Mouse (Mus musculus) kidney, embryonic 14.5 days (tissue): ENCODE data around the gene Dlg1. TPM values are rescaled to one million over a fixed set of nuclear protein-coding genes. Genes with fewer than 3 reads are reported as not detected.

Experiments
- ATAC-seq: fragments of 200-750 bp; cut with Nextera tagmentation; 2 replicates; pipeline ENCODE4 v1.8.0; 2017; ENCODE audit warnings: moderate number of reproducible peaks, mild to moderate bottlenecking, moderate TSS enrichment, moderate library complexity; ENCODE audit not compliant: low FRiP score, low TSS enrichment
- H3K27ac ChIP-seq: fragments of 300-500 bp; sonication (generic); 2 replicates; pipeline ENCODE4 v1.5.1; 2014; ENCODE audit warnings: low read depth, mild to moderate bottlenecking, low read length, moderate library complexity, mixed read lengths
- H3K27me3 ChIP-seq: fragments of 300-500 bp; sonication (generic); 2 replicates; pipeline ENCODE4 v1.6.1; 2014; ENCODE audit warnings: mild to moderate bottlenecking, low read length; ENCODE audit not compliant: control insufficient read depth, insufficient read depth
- H3K36me3 ChIP-seq: fragments of 300-500 bp; sonication (generic); 2 replicates; pipeline ENCODE4 v1.6.1; 2014; ENCODE audit warnings: low read length, mixed read lengths; ENCODE audit not compliant: control insufficient read depth, insufficient read depth
- H3K4me1 ChIP-seq: fragments of 300-500 bp; sonication (generic); 2 replicates; pipeline ENCODE4 v1.6.1; 2014; ENCODE audit warnings: low read length, mixed read lengths; ENCODE audit not compliant: control insufficient read depth, insufficient read depth
- H3K4me2 ChIP-seq: fragments of 300-500 bp; sonication (generic); replicated peaks from 2 replicates; pipeline ENCODE4 v1.6.1; 2014; ENCODE audit warnings: low read depth, mild to moderate bottlenecking, low read length
- H3K4me3 ChIP-seq: fragments of 300-500 bp; sonication (generic); 2 replicates; pipeline ENCODE4 v1.5.1; 2014; ENCODE audit warnings: mild to moderate bottlenecking, low read length
- H3K9ac ChIP-seq: fragments of 300-500 bp; sonication (generic); 2 replicates; pipeline ENCODE4 v1.6.1; 2014; ENCODE audit warnings: low read depth, mild to moderate bottlenecking, low read length, moderate library complexity
- H3K9me3 ChIP-seq: fragments of 300-500 bp; sonication (generic); 2 replicates; pipeline ENCODE4 v1.6.1; 2016; ENCODE audit warnings: low read length; ENCODE audit not compliant: control insufficient read depth
- WGBS: fragments of 180-500 bp; shearing (Covaris S2); extraction: QIAGEN DNeasy Blood & Tissue Kit; methylation state at CpG from one replicate; pipeline ENCODE4 v1.1.7; 2014; 5-methylcytosine and 5-hydroxymethylcytosine counted together
- polyA plus RNA-seq: library from polyadenylated mRNA; unstranded; fragments of >200 nt; fragmentation: Nextera tagmentation; extraction: Ambion mirVana; gene quantifications from 2 replicates; pipeline ENCODE4 v1.2.1, GENCODE M21; 2014

Gene Dlg1
- polyA plus RNA-seq, 1 experiment from 2014 or later: 35.4 TPM

- no peak overlapping the region for H3K4me3 ChIP-seq
- no peaks in the 10 kb centered on the region for H3K4me1 ChIP-seq
- WGBS: 80% methylated on average over 4 of the region's 4 CpGs
- no peak for ATAC-seq
- H3K4me2 ChIP-seq: no peak overlapping the region
- H3K9me3 ChIP-seq: no peaks in the 10 kb centered on the region
- no peaks in the 10 kb centered on the region for H3K27me3 ChIP-seq
- no peak overlapping the region for H3K9ac ChIP-seq
- no peak overlapping the region for H3K27ac ChIP-seq
- H3K36me3 ChIP-seq: peaks cover 75% of the 10 kb centered on the region
These were observed 204.5 kb downstream of the Dlg1 start for GRCm38 (mm10) chr16:31867736-31868135.

DNA sequence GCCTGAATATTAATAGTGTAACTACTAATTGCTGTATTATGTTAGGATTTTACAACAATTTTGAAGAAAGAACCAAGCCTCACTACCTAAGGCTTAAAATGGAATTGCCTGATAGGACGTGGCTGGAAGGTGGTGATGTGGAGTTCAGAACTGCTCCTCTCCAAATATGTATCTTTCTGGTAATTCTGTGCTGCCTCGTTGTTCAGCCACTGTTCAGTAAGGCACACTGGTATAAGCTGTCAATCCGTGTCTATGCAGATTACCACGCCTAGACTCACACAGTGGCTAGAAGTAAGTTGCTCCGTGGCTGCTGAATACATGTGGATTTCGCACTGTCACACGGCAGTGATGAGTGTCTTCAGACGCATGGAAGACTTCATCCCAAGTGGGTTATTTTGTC, 210.5 kb downstream of the Dlg1 start:
- H3K9me3 ChIP-seq: no peaks in the 10 kb centered on the region
- no peak overlapping the region for H3K9ac ChIP-seq
- H3K27ac ChIP-seq: no peak overlapping the region
- H3K27me3 ChIP-seq: no peaks in the 10 kb centered on the region
- no peak for ATAC-seq
- 92% methylated on average over 8 of the region's 8 CpGs for WGBS
- peaks cover 43% of the 10 kb centered on the region for H3K36me3 ChIP-seq
- no peak overlapping the region for H3K4me3 ChIP-seq
- no peak overlapping the region for H3K4me2 ChIP-seq
- H3K4me1 ChIP-seq: peaks cover 2% of the 10 kb centered on the region; the same call in 1 of the 2 replicates

GRCm38 (mm10) chr16:31875391-31875790, 212.1 kb downstream of the Dlg1 start:
- ATAC-seq: no peak
- Histone ChIP-seq H3K36me3 (peaks cover 28% of the 10 kb centered on the region), H3K4me1 (peaks cover 5% of the 10 kb centered on the region; the same call in 1 of the 2 replicates), H3K4me3 (no peak overlapping the region), H3K9me3 (no peaks in the 10 kb centered on the region), H3K27ac (no peak overlapping the region), H3K9ac (no peak overlapping the region), H3K4me2 (no peak overlapping the region), H3K27me3 (no peaks in the 10 kb centered on the region)
- WGBS: 88% methylated on average over 4 of the region's 4 CpGs

- Histone ChIP-seq H3K36me3 (peaks cover 20% of the 10 kb centered on the region), H3K27me3 (no peaks in the 10 kb centered on the region), H3K9ac (no peak overlapping the region), H3K4me3 (no peak overlapping the region), H3K4me2 (no peak overlapping the region), H3K9me3 (no peaks in the 10 kb centered on the region), H3K27ac (no peak overlapping the region), H3K4me1 (peaks cover 5% of the 10 kb centered on the region; the same call in 1 of the 2 replicates)
- ATAC-seq: no peak
- WGBS: 80% methylated on average over 10 of the region's 10 CpGs
These were observed 213.1 kb downstream of the Dlg1 start for GRCm38 (mm10) chr16:31876386-31876785.

- Histone ChIP-seq H3K27me3 (no peaks in the 10 kb centered on the region), H3K4me3 (no peak overlapping the region), H3K36me3 (peaks cover 15% of the 10 kb centered on the region), H3K27ac (no peak overlapping the region), H3K4me1 (peaks cover 5% of the 10 kb centered on the region; the same call in 1 of the 2 replicates), H3K9me3 (no peaks in the 10 kb centered on the region), H3K9ac (no peak overlapping the region), H3K4me2 (no peak overlapping the region)
- WGBS: 50% methylated on average over 6 of the region's 6 CpGs
- no peak for ATAC-seq
These were observed 214.8 kb downstream of the Dlg1 start for GRCm38 (mm10) chr16:31878052-31878451.

DNA sequence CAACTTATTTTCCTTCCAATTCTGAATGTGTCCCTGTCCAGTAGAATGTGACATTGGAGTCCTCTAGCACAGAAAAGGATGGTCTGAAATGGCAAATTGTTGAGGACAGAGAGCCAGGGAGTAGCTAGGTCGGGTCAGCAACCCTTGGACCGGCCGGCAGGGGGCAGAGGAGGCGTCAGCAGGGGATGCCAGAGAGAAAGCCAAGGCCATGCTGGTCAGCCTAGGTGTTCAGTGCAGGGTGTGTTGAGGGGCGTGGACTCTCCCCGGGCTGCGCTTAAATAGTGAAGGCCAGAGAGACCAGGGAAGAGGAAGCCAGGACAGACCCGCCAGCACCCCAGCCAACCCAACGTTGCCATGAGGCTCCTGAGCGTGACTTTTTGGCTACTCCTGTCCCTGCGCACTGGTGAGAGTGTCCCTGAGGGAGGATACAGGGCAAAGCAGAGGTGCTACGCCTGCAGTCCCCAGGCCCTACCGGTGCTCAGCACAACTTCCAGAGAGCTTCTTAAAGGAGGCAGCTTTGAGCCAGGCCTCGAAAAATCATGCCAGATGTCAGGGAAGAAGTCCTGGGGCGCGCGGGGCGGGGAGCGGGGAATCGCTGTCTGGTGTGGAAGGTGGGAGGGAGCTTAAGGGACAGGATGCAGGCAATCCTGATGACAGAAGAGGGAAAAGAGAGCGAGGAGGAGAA, 215.5 kb downstream of the Dlg1 start, which contains the start of gene Meltf:
Meltf (plus strand) TSS at position 238 of the 685 bp plus-strand sequence.
- 31% methylated on average over 21 of the region's 21 CpGs for WGBS

GRCm38 (mm10) chr16:31880146-31880840, 217.1 kb downstream of the Dlg1 start:
- Histone ChIP-seq H3K27me3 (no peaks in the 10 kb centered on the region), H3K4me3 (no peak overlapping the region), H3K27ac (no peak overlapping the region), H3K9ac (no peak overlapping the region), H3K4me2 (no peak overlapping the region), H3K9me3 (no peaks in the 10 kb centered on the region), H3K4me1 (peaks cover 20% of the 10 kb centered on the region; the same call in 1 of the 2 replicates), H3K36me3 (no peaks in the 10 kb centered on the region)
- ATAC-seq: no peak
- WGBS: 77% methylated on average over 7 of the region's 8 CpGs

More for the DNA sequence above, 215.5 kb downstream of the Dlg1 start, which contains the start of gene Meltf:
- no peaks in the 10 kb centered on the region for H3K27me3 ChIP-seq
- H3K27ac ChIP-seq: no peak within 1 kb of the TSS
- peak within 1 kb of the TSS; percentile 24; the same call in 1 of the 2 replicates for H3K4me2 ChIP-seq
- H3K9ac ChIP-seq: 0 out of 2 replicates have a peak within 1 kb of the TSS, but pooled peaks have one; percentile 13
- H3K4me3 ChIP-seq: no peak within 1 kb of the TSS
- H3K36me3 ChIP-seq: peaks cover 9% of the 10 kb centered on the region
- ATAC-seq: peak; percentile 78
- H3K4me1 ChIP-seq: peaks cover 11% of the 10 kb centered on the region; the same call in 1 of the 2 replicates
- no peaks in the 10 kb centered on the region for H3K9me3 ChIP-seq

GRCm38 (mm10) chr16:31882381-31882908, 219.2 kb downstream of the Dlg1 start:
- 90% methylated on average over 9 of the region's 9 CpGs for WGBS
- Histone ChIP-seq H3K4me1 (peaks cover 20% of the 10 kb centered on the region; the same call in 1 of the 2 replicates), H3K27ac (no peak overlapping the region), H3K4me3 (no peak overlapping the region), H3K4me2 (no peak overlapping the region), H3K36me3 (no peaks in the 10 kb centered on the region), H3K9ac (no peak overlapping the region), H3K9me3 (no peaks in the 10 kb centered on the region), H3K27me3 (no peaks in the 10 kb centered on the region)
- no peak for ATAC-seq
